Mouse (Mus musculus) MEL (cell line): ENCODE results near the gene Smg6. TPM values are rescaled to one million over a fixed set of nuclear protein-coding genes. Genes with fewer than 3 reads are reported as not detected.

Experiments used
- DNase-seq: peaks from one replicate; pipeline ENCODE4 v3.0.0; 2011; ENCODE audit warnings: low read depth, low spot score
- H3K27ac ChIP-seq: 2 replicates; pipeline ENCODE4 v1.5.1; 2012; ENCODE audit warnings: low read depth, mild to moderate bottlenecking, control low read depth, low read length, moderate library complexity; ENCODE audit not compliant: control insufficient read depth
- H3K27me3 ChIP-seq, 2 experiments: fragments of 150-350 bp in 1 of 2; sonication (generic) in 1 of 2; 2 replicates each; pipeline ENCODE4 v1.6.1; 2012; ENCODE audit warnings: low read length in 2 of 2, mild to moderate bottlenecking in 2 of 2, improper control_type of control experiment in 1 of 2, moderate library complexity in 1 of 2; ENCODE audit not compliant: insufficient read depth in 2 of 2, control insufficient read depth in 1 of 2
- H3K36me3 ChIP-seq, 2 experiments: 2 replicates each; pipeline ENCODE4 v1.6.1; 2012 to 2014; ENCODE audit warnings: low read length in 2 of 2, improper control_type of control experiment in 1 of 2, inconsistent platforms in 1 of 2, mild to moderate bottlenecking in 1 of 2; ENCODE audit not compliant: insufficient read depth in 2 of 2, control insufficient read depth in 1 of 2
- H3K4me1 ChIP-seq, 2 experiments: fragments of 150-350 bp in 1 of 2; sonication (generic) in 1 of 2; 2 replicates each; pipeline ENCODE4 v1.6.1; 2012; ENCODE audit warnings: low read length in 2 of 2, improper control_type of control experiment in 1 of 2, mild to moderate bottlenecking in 1 of 2; ENCODE audit not compliant: insufficient read depth in 2 of 2, control insufficient read depth in 1 of 2
- H3K4me3 ChIP-seq, 2 experiments: fragments of 150-350 bp in 1 of 2; sonication (generic) in 1 of 2; 2 replicates each; pipeline ENCODE4 v1.5.1; 2012; ENCODE audit warnings: low read depth in 2 of 2, low read length in 2 of 2, mild to moderate bottlenecking in 2 of 2, moderate library complexity in 2 of 2, control low read depth in 1 of 2, improper control_type of control experiment in 1 of 2; ENCODE audit not compliant: control insufficient read depth in 1 of 2, insufficient read depth in 1 of 2
- H3K79me2 ChIP-seq: 2 replicates; pipeline ENCODE4 v1.6.1; 2012; ENCODE audit warnings: mild to moderate bottlenecking, low read length, moderate library complexity; ENCODE audit not compliant: control insufficient read depth, poor library complexity, insufficient read depth
- H3K9ac ChIP-seq: 2 replicates; pipeline ENCODE4 v1.6.1; 2012; ENCODE audit warnings: low read depth, mild to moderate bottlenecking, control low read depth, low read length, moderate library complexity; ENCODE audit not compliant: control insufficient read depth, poor library complexity, severe bottlenecking
- H3K9me3 ChIP-seq: fragments of 150-350 bp; sonication (generic); replicated peaks from 2 replicates; pipeline ENCODE4 v1.6.1; 2012; ENCODE audit warnings: mild to moderate bottlenecking, low read length, improper control_type of control experiment, moderate library complexity; ENCODE audit not compliant: insufficient read depth
- BHLHE40 ChIP-seq: IDR thresholded peaks from 2 replicates; pipeline ENCODE4 v1.6.1; 2012; ENCODE audit warnings: low read depth, mild to moderate bottlenecking, inconsistent platforms, low read length, improper control_type of control experiment, borderline replicate concordance
- CHD1 ChIP-seq: IDR thresholded peaks from 2 replicates; pipeline ENCODE4 v1.6.1; 2012; ENCODE audit warnings: low read depth, mild to moderate bottlenecking, inconsistent platforms, low read length, improper control_type of control experiment
- ELF1 ChIP-seq: IDR thresholded peaks from 2 replicates; pipeline ENCODE4 v1.6.1; 2014; ENCODE audit warnings: low read depth, mild to moderate bottlenecking, inconsistent platforms, low read length, improper control_type of control experiment, moderate library complexity
- GABPA ChIP-seq: IDR thresholded peaks from 2 replicates; pipeline ENCODE4 v1.6.1; 2012; ENCODE audit warnings: low read depth, mild to moderate bottlenecking, inconsistent platforms, low read length, improper control_type of control experiment, moderate library complexity
- GATA1 ChIP-seq: IDR thresholded peaks from 2 replicates; pipeline ENCODE4 v1.6.1; 2011; ENCODE audit warnings: low read depth, low read length, improper control_type of control experiment
- HCFC1 ChIP-seq: IDR thresholded peaks from 2 replicates; pipeline ENCODE4 v1.6.1; 2012; ENCODE audit warnings: low read depth, mild to moderate bottlenecking, inconsistent platforms, low read length, improper control_type of control experiment, moderate library complexity
- MAX ChIP-seq: IDR thresholded peaks from 2 replicates; pipeline ENCODE4 v1.6.1; 2011; ENCODE audit warnings: low read length, improper control_type of control experiment
- MAZ ChIP-seq: IDR thresholded peaks from 2 replicates; pipeline ENCODE4 v1.6.1; 2012; ENCODE audit warnings: low read depth, mild to moderate bottlenecking, inconsistent platforms, low read length, improper control_type of control experiment
- MEF2A ChIP-seq: IDR thresholded peaks from 2 replicates; pipeline ENCODE4 v1.6.1; 2014; ENCODE audit warnings: low read depth, mild to moderate bottlenecking, inconsistent platforms, low read length, improper control_type of control experiment; ENCODE audit not compliant: poor library complexity, insufficient replicate concordance, severe bottlenecking; ENCODE audit errors: extremely low read depth
- NRF1 ChIP-seq: IDR thresholded peaks from 2 replicates; pipeline ENCODE4 v1.6.1; 2014; ENCODE audit warnings: low read depth, mild to moderate bottlenecking, inconsistent platforms, low read length, improper control_type of control experiment, moderate library complexity; ENCODE audit not compliant: poor library complexity, insufficient read depth, severe bottlenecking
- POLR2A ChIP-seq, 2 experiments: IDR thresholded peaks; 2 replicates each; pipeline ENCODE4 v1.6.1; 2011 to 2012; ENCODE audit warnings: low read length in 2 of 2, mild to moderate bottlenecking in 2 of 2, control low read depth in 1 of 2, improper control_type of control experiment in 1 of 2, low read depth in 1 of 2, moderate library complexity in 1 of 2; ENCODE audit not compliant: control insufficient read depth in 1 of 2, insufficient read depth in 1 of 2, poor library complexity in 1 of 2
- POLR2AphosphoS5 ChIP-seq: IDR thresholded peaks from 2 replicates; pipeline ENCODE4 v1.6.1; 2012; ENCODE audit warnings: low read depth, borderline replicate concordance, mild to moderate bottlenecking, inconsistent platforms, low read length, moderate library complexity, mixed read lengths
- RCOR1 ChIP-seq: IDR thresholded peaks from 2 replicates; pipeline ENCODE4 v1.6.1; 2012; ENCODE audit warnings: low read depth, mild to moderate bottlenecking, inconsistent platforms, low read length, improper control_type of control experiment
- TAL1 ChIP-seq: IDR thresholded peaks from 2 replicates; pipeline ENCODE4 v1.6.1; 2012; ENCODE audit warnings: mild to moderate bottlenecking, inconsistent platforms, low read length, moderate library complexity, mixed read lengths
- TCF12 ChIP-seq: IDR thresholded peaks from 2 replicates; pipeline ENCODE4 v1.6.1; 2014; ENCODE audit warnings: low read depth, mild to moderate bottlenecking, inconsistent platforms, low read length, improper control_type of control experiment, moderate library complexity
- USF1 ChIP-seq: IDR thresholded peaks from 2 replicates; pipeline ENCODE4 v1.6.1; 2014; ENCODE audit warnings: low read depth, mild to moderate bottlenecking, inconsistent platforms, low read length, improper control_type of control experiment, moderate library complexity
- ZC3H11A ChIP-seq: IDR thresholded peaks from 2 replicates; pipeline ENCODE4 v1.6.1; 2012; ENCODE audit warnings: low read depth, mild to moderate bottlenecking, inconsistent platforms, low read length, improper control_type of control experiment
- polyA plus RNA-seq, 2 experiments: library from polyadenylated mRNA; stranded (reverse) in 1 of 2; unstranded in 1 of 2; fragments of >175 nt in 1 of 2; fragments of >200 nt in 1 of 2; gene quantifications; 2 replicates each; pipeline versions ENCODE4 v1.2.1 to v1.2.4; 2012; ENCODE audit warnings: low replicate concordance in 2 of 2, low read depth in 1 of 2; ENCODE audit not compliant: insufficient read length in 2 of 2, insufficient read depth in 1 of 2, missing spikeins in 1 of 2
- total RNA-seq: library from RNA; depleted of rRNA; stranded (reverse); fragments of 300-350 nt; gene quantifications from 2 replicates; pipeline ENCODE4 v1.2.3, GENCODE M21; 2012

The Smg6 gene
- total and polyA plus RNA-seq, 3 experiments, result 11.6 to 19.0 TPM; not detected in 1

- no peak overlapping the region for H3K27ac ChIP-seq
- no peak overlapping the region for H3K9ac ChIP-seq
- no peaks in the 10 kb centered on the region for H3K4me1 ChIP-seq
- H3K36me3 ChIP-seq, result peaks cover 0 to 1% of the 10 kb centered on the region in 2 experiments; a peak in 1 of 4 replicates
- no peak overlapping the region for H3K4me3 ChIP-seq
- H3K27me3 ChIP-seq, result no peaks in the 10 kb centered on the region
- DNase-seq, result no peak
- no peaks in the 10 kb centered on the region for H3K79me2 ChIP-seq
- H3K9me3 ChIP-seq, result no peaks in the 10 kb centered on the region
- TF ChIP-seq MAZ, result no peak
- TF ChIP-seq RCOR1, result no peak
Observed at GRCm38 (mm10) chr11:75102763-75103339, 177.2 kb downstream of the Smg6 start.

- H3K79me2 ChIP-seq, result no peaks in the 10 kb centered on the region
- no peak overlapping the region for H3K27ac ChIP-seq
- no peaks in the 10 kb centered on the region for H3K9me3 ChIP-seq
- TF ChIP-seq NRF1, result no peak
- no peak for TF ChIP-seq GATA1
- TF ChIP-seq POLR2A (IDR thresholded peaks at IDR 0.05; ENCODE audit: control insufficient read depth in 1 of 2, insufficient read depth in 1 of 2, low read depth in 1 of 2, low read length in 2 of 2, poor library complexity in 1 of 2), result no peak
- TF ChIP-seq POLR2AphosphoS5, result no peak
- no peak for TF ChIP-seq USF1
- no peak for TF ChIP-seq TCF12
- no peak for TF ChIP-seq ZC3H11A
- no peak for TF ChIP-seq MEF2A
- TF ChIP-seq HCFC1, result no peak
- TF ChIP-seq MAX, result no peak
- no peak for TF ChIP-seq GABPA
- no peak for TF ChIP-seq TAL1
- TF ChIP-seq ELF1, result no peak
- no peak for TF ChIP-seq BHLHE40
- no peak for TF ChIP-seq CHD1
- TF ChIP-seq, all 39 proteins: peak for 0
- no peak for DNase-seq
- Histone ChIP-seq H3K4me1 (no peaks in the 10 kb centered on the region), H3K27me3 (no peaks in the 10 kb centered on the region), H3K4me3 (no peak overlapping the region), H3K9ac (no peak overlapping the region), H3K36me3 (peaks cover 0 to 1% of the 10 kb centered on the region in 2 experiments; a peak in 1 of 4 replicates)
Observed at GRCm38 (mm10) chr11:75106614-75107013, 181.0 kb downstream of the Smg6 start.
